Mouse (Mus musculus) heart, adult 9 months (tissue): Measurements from ENCODE around the gene Sox9.

Experiments
- DNase-seq, 2 experiments: peaks; one replicate each; pipeline ENCODE4 v3.0.0; 2022; ENCODE audit warnings: low spot score in 2 of 2

The Sox9 gene

DNA sequence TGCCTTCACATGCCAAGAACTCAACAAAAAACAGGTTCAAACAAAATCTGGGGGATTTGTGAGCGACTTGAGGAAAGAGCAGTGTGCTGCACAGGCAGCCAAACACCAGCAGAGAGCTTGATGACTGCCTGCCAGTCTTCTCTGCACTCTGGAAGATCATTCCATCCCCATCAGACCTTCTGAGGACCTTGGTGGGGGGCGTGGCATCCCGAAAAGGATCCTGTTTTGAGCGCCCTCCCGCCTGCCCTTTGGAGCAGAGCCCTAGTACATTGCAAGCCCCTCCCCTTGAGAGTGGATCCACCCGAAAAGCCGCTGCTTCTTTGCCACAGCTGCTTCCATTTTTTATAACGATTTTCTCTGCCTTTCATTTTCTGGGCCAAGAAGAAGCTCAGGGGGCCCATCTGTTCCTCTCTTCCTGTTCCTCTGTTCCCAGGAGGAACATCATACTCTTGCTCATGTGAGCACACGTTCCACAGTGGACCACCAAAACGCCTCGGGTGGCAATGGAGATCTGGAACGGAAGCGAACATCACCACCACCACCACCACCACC, 16.9 kb downstream of the Sox9 start:
- DNase-seq = peak in 1 of 2 experiments; percentile 12

DNA sequence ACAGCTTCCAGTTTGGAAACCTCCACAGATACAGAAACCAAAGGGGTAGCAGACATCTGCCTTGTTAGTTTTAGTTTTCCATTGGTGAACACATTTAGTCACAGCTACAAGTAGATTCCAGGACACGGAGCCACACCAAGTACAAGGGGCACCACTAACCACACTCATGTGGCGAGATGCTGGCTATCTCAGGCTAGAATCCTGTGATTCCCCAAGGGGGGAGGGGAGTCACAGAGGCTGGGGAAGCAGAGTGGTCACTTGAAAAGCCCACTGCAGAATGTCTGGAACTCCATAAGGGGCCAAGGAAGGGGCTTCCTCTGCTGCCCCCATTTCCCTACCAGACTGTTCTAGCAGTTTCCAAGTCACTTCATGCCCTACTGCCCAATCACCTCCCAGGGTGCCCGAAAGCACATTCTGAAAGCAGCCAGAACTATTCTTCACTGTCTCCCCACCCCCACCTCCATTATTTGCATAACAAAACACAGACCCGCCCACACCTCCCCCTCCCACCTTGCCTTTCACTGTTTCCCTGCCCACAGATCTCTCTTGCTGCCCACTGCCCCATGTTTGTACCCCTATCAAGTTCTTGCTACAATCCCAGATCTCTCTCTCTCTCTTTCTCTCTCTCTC, 19.3 kb downstream of the Sox9 start:
- no peak for DNase-seq

DNA sequence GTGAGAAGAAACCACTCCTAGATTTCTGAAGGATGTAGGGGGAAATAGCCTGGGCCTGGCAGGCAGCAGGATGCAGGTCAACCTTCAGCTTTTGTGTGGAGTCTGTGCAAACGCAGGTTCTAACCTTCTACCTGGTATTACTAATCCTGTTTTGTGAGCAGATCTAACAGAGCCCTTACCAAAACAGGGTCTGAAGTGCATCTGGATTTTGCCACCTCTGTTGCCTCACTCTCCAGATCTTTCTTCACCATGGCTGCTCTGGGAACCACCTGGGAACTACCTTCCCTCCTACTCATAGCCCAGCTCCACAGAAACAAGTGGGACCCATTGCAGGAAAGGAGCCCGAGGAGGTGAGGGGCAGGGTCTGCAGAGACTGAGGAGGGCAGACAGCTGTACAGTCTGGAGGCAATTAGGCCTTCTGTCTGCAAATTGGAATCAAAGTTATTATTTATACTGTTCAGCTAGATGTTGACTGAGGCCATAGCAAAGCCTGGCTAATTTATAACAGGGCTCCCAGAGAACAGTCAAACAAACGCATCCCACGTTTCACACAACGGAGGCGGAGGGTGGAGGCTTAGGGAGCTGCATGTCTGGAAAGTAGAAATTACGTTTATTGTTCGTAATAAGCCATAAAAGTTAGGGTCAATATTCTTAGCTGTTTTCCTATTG, 25.9 kb downstream of the Sox9 start:
- no peak for DNase-seq

DNA sequence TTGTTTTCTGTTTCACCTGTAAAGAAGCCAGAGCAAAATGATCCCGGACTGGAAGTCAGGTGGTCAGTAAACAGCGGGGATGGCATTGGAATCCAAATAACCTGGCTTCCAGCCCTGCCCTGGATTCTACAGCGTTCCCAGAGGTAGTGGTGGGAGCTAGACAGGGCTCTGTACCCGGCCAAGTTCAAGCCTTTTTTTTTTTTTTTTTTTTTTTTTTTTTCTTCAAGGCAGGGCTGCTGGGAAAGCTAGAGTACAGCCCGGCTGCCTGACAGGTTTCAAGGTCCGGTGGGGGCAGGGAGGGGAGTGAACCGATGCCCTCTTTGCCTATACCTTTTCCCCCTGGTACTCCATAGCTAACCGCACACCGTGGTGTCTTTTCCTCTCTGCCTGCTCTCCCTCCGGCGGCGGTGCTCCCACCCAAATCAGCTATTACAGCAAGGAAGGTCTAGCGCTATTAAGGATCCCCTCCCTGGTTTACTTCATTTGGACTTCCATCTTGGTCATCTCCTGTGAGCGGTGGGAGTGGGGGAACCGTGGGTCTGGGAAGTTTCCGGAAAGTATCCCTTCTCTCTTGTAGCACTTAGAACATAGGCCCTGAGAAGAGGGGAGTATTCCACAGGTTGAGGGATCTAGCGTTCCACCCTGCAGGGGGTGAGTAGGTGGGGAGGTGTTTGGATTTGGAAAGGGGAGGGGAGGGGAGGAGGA, 28.6 kb downstream of the Sox9 start:
- DNase-seq = no peak

- no peak for DNase-seq
These were observed 29.3 kb downstream of the Sox9 start for GRCm38 (mm10) chr11:112811152-112811871.

- no peak for DNase-seq
These were observed 36.0 kb downstream of the Sox9 start for GRCm38 (mm10) chr11:112817829-112818650.

GRCm38 (mm10) chr11:112818651-112819270, 36.7 kb downstream of the Sox9 start:
- no peak for DNase-seq

DNA sequence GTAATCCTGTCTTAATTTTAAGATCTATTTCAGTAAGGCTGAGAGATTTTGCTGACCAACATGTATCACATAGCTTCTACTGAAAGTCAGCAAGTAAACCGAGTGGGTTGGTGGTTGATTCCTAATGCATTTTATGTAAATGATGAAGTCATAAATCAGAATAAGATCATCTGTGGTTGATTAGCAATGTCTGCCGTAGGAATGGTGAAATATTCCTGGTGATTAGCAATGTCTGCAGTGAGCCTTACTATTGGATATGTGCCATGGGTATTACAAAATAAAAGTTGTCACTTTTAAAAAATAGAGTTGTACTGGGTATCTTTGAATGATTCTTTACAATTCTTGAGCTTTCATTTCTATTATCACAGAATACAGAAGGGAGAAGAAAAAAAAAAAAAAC, 39.5 kb downstream of the Sox9 start:
- DNase-seq = no peak

DNA sequence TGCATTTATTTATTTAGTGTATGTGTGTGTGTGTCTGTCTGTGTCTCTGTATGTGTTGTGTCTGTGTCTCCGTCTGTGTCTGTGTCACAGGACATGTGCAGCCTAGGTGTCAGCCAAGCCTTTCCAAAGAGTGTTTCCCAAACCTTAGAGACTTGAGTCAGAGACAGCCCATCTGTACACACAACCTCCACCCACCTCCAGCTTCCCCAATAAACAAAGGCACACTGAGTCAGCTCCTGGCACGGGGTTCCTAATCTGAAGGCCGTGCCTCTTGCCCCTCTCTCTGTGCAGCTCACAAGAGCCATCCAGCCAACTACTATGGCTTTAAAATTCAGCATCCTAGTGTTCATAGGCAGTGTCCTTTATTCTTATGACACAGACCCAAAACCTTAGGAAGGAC, 42.1 kb downstream of the Sox9 start:
- DNase-seq = no peak

DNA sequence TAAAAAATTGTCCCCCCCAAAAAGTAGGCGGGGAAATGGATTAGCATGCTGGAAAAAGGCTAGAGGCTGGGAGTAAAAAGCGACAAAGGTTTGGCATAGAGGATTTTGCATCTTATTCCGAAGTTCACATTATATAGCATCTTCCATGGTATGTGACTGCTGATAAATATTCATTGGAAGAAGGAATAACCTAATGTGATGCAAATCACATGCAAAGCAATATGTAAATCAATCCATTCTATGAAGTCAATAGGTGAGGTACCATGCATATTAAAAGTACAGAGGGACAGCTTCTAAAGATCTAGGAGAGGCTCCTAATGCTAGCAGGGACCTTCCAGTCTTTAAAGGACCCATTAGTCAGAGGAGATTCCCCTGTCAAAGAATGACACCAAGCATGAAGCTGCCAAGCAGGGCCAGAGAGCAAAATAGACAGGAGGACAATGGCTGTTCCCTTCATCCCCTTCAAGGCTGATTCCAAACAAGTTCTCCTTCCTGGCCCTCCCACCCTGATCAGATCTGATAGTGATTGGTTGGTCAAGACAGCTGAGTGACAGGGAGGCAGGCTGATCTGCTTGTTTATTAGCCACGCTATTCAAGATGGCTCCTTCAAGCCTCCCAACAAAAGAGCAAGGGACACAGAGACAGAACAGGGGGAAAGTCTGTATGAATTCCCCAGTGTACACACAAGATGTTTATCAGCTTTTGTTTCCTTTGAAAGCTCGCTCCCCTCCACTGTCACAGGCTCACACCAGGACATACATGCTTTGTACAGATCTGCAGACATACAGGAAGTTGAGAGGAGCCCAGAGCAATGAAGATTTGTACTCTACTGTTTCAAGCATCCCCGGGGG, 44.4 kb downstream of the Sox9 start:
- no peak for DNase-seq

DNA sequence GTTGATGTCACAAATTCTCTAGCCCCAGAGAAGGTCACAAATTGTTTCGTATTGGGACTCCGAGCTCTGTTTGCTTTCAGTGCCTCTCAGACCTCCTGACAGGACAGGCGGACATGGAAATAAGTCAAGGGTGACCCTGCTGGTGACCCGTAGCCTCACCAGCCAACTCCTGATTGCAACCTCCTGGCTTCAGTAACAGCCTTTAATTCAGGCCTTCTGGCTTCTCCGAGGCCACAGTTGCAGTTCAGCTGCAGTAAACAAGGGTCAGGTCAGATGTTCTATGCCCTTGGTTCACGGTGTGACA, 45.0 kb downstream of the Sox9 start:
- no peak for DNase-seq

GRCm38 (mm10) chr11:112828553-112829287, 46.7 kb downstream of the Sox9 start:
- no peak for DNase-seq

DNA sequence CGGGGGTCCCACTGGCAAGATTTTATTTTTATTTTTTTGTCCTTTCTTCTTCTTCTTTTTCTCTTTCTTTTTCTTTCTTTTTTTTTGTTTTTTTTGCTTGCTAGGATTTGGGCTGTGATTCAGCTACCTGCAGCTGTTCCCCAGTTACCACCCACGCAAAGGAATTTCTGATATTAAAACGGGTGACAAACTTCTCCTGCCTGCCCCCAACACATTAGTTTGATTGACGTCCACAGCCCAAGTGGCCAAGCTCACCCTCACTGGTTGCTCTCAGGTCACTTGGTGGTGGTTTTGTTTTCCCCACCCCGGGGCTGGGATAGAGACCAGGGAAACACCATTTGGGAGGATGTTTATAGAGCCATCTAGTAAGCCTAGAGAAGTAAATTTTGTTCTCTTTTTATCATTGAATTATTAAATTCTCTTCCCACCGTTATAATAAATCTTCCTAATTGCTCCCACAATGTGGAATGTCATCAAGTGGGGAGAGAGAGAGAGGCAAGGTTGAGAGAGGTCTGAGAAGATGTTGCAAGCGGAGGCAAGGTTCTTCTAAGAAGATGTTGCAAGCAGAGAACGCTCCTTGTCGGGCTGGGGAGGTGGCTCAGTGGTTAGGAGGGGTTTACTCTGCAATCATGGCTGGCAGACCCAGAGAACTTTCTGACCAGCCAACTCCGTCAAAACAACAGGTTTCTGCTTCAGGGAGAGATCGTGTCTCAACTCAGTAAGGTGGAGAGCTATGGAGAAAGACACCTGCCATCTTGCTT, 52.4 kb downstream of the Sox9 start:
- no peak for DNase-seq

DNA sequence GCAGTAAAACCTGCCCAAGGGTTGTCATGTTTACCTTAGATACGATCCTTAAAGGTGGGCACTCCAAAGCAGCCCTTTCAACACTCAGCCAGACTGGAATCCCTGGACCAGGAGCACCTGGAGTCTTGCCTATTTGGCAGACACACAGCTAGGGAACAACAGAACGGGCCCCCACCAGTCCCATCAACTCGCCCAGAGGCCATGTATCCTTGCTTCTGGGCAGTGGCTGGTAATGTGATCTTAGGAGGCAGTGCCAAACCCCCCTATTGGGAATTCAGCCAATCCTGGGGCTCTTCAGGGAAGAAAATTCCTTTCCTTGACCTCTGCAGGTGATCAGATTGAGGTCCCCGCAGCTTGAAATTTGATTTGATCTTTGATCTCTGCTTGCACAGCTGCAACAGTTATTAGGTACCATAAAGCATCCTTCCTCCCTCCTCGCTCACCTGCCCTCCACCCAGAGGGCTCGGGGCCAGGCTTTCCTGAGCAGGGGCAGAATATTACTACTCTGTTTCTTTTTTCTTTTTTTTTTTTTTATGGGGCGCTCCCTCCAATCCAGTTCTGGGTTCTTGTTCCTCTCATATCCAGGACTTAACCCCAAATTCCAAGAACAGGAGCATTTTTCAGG, 53.6 kb downstream of the Sox9 start:
- no peak for DNase-seq
